Mouse (Mus musculus): ENCODE measurements around the gene Vwa3b.

Gene Vwa3b

GRCm38 (mm10) chr1:37122306-37122705, 95.9 kb downstream of the Vwa3b start:
- DNase-seq (ENCODE audit: low spot score), result no peak

DNA sequence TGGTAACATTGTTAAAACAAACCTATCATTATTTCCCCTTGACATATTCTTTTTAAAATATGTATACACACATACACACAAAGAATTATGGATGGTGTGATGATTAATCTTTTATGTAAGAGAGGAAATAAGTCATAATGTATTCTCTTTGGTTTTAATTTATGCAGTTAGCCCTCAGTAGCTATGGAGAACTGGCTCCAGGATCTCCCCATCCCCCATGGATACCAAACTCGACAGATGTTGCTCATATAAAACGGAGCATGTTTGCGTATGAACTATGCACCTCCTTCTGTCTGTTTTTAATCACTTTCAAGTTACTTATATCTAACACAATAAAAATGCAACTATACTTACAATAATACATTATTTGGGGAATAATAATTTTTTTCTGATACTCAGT, 96.4 kb downstream of the Vwa3b start:
- no peak for DNase-seq (ENCODE audit: low spot score)

GRCm38 (mm10) chr1:37124696-37125349, 98.4 kb downstream of the Vwa3b start:
- DNase-seq (ENCODE audit: low spot score), result no peak

DNA sequence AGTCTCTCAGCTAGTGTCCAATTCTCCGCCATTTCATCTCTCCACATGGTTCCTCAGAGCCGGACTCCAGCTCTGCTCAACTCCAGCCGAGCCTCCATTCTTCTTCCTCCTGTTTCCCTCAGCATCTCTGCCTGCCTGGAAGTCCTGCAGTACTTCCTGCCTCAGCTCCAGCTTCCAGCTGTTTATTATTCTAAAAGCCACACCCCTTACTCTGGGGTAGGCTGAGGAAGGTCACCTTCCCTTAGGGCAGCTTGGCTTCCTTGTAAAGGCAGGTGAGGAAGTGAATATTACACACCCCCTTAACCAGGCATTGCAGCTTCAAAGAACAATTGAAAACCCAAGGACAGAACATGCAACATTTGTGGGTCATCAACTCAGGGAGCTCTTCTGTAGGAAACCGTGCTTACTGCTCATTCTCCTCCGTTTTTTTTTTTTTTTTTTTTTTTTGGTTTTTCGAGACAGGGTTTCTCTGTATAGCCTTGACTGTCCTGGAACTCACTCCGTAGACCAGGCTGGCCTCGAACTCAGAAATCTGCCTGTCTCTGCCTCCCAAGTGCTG, 103.7 kb downstream of the Vwa3b start:
- DNase-seq (ENCODE audit: low spot score), result no peak

GRCm38 (mm10) chr1:37131146-37131545, 104.8 kb downstream of the Vwa3b start:
- DNase-seq (ENCODE audit: low spot score), result no peak

- no peak for DNase-seq (ENCODE audit: low spot score)
Measured at GRCm38 (mm10) chr1:37132433-37132832, 106.0 kb downstream of the Vwa3b start.

DNA sequence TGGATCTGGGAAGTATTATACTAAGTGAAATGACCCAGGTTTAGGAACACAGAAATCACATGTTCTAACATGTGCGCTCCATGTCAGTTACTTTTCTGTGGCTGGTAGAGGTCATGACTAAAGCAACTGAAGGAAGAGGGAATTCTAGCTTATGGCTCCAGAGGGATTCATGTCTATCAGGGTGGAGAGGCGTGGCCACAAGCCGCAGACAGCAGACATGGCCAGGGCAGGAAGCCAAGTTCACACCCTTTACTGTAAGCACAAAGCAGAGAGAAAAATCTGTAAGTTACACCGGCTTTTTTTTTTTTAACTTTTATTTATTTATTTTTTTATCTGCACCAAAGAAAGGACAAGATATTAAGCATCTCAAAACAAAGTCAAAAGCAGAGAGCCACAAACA, 119.6 kb downstream of the Vwa3b start:
- no peak for DNase-seq (ENCODE audit: low spot score)

GRCm38 (mm10) chr1:37149866-37150265, 123.5 kb downstream of the Vwa3b start:
- no peak for DNase-seq (ENCODE audit: low spot score)

DNA sequence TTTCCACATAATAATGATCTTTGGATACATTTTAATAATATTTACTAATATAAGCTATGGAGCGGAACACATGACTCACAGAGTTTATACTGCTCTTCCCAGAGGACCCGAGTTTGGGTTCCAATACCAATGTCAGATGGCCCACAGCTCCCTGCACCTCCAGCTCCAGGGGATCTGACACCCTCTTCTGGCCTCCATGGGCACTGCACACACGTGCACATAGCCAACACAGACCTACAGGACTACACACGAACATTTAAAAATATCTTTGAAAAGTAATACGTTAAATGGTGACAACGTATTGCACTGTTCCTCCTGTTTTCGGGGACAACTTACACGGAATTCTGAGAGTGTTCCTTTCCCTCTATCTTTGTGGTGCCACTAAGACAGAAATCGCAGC, 125.5 kb downstream of the Vwa3b start:
- DNase-seq (ENCODE audit: low spot score), result no peak

- DNase-seq (ENCODE audit: low spot score), result no peak
Measured at GRCm38 (mm10) chr1:37166066-37166465, 139.7 kb downstream of the Vwa3b start.

DNA sequence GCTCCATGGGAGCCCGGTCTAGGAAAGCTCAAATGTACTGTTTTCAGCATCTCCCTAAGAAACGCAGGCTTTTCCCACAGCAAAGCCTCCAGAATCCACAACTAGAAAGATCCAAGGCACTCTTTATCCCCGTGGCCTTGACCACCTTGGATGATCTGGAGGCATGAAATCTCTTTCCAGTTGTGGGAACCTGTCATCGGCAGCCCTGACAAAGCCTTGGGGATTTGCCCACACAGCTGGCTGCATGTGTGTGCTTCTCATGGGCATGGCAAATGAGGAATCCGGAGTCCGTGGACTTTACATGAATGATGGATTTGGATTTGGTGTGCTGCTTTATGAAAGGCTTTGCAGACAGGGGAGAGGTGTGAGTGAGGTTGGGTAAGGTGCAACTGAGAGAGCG, 141.5 kb downstream of the Vwa3b start:
- DNase-seq (ENCODE audit: low spot score), result no peak

DNA sequence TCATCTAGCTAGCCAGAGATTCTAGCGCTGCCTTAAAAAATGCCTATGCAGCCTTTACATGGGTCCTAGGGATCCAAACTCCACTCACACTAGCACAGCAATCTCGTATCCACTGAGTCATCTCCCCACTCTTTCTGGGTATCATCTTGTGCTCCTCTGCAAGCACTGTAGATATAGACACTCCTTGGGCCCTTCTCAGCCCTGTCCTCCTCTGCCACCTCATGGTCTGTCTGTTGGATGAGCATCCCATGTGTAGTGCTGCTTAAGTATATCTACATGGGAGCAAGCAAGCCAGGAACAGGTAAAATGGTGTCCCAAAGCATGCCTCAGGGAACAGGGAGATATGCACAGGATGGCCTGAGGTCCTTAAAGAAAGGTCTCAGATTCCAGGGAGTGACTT, 151.5 kb downstream of the Vwa3b start:
- no peak for DNase-seq (ENCODE audit: low spot score)

DNA sequence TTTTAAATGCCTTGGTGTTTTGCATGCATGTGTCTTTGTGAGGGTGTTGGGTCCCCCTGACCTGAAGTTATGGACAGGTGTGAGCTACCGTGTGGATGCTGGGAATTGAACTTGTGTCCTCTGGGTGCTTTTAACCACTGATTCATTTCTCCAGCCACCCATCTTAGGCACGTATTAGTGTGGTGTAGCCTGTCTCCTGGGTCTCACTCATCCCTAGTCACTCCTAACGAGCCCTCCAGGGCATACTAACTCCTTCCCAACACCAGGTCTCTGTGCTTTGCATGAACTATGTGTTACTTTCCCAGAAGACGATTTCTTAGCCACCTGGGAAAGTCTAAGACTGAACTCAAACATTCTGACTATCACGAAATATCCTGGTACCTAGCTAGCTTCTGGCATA, 153.5 kb downstream of the Vwa3b start:
- DNase-seq (ENCODE audit: low spot score), result no peak

DNA sequence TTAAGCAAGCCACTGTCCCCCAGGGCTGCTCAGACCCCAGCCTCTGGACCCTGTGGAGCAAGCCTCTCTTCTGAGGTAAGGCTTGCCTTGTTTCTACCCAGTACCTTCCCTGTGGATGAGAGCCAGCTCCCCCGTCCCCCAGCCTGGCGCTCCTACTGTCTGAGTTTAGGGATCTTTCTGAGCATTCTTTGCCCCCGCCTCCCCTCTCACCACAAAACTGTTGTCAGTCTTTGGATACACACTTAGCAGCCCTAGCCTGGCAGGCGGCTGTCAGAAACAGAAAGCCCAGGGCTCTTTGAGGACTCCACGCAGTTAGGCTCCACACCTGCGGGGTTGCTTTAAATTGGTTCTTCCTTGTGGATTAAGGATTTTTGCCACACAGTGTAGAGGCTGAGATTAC, 160.7 kb downstream of the Vwa3b start:
- DNase-seq (ENCODE audit: low spot score), result no peak

- DNase-seq (ENCODE audit: low spot score), result no peak
Measured at GRCm38 (mm10) chr1:37194607-37195006, 168.2 kb downstream of the Vwa3b start.

- no peak for DNase-seq (ENCODE audit: low spot score)
Measured at GRCm38 (mm10) chr1:37201406-37201805, 175.0 kb downstream of the Vwa3b start.

- no peak for DNase-seq (ENCODE audit: low spot score)
Measured at GRCm38 (mm10) chr1:37207743-37208142, 181.3 kb downstream of the Vwa3b start.

DNA sequence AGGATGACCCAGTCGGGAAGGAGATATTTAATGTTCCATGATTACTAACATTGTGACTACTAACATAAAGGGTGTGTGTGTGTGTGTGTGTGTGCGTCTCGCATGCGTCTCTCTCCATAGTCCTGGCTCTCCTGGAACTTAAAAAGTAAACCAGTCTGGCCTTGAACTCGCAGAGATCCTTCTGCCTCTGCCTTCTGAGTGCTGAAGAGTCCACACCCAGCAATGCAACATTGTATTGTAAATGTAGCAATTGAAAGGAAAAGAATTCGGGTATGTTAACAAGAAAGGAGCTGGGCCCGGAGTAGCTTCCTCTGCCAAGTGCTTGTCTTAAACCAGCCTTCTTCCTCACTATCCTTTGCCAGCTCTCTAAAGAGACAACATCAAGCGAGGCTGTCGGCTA, 186.0 kb downstream of the Vwa3b start:
- no peak for DNase-seq (ENCODE audit: low spot score)

DNA sequence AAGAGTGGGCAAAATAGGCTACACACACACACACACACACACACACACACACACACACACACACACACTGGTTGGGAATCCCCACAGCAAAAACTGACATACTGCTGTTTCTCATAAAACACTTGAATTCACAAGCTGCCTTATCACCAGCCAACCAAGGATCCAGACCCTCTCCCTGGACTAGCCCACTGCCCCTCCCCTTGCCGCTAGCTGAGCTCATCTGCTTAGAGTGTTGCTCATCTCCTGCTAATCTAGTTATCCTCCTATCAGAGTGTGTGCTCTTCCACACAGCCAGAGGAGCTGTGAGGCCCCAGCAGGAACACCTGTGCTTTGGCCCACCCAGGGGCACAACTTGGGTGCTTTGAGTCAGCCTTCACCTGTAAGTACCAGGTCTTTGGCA, 187.7 kb downstream of the Vwa3b start, which contains the start of gene Cnga3:
Gene Cnga3, plus strand, starts transcription at position 291 of the 400 bp plus-strand sequence.
- no peak for DNase-seq (ENCODE audit: low spot score)

GRCm38 (mm10) chr1:37218386-37218785, 192.0 kb downstream of the Vwa3b start:
- DNase-seq (ENCODE audit: low spot score), result peak; percentile 3

DNA sequence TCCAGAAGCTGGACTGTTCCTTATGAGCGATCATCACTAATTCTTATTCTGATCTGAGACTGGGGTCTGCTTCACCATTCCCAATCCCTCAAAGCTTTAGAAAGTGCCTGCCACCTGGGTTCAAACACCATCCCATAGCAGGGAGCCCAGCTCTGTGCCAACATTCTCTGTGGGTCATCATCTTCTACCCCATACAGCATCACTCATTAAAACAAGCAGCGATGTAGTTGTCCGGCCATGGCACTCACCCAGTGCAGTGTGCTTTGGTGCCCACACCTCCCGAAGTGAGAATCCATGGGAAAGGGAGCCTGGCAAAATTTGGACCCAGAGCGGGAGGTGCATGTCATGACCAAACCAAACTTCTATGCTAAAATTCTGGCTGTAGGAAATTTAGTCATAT, 193.2 kb downstream of the Vwa3b start:
- DNase-seq (ENCODE audit: low spot score), result no peak

DNA sequence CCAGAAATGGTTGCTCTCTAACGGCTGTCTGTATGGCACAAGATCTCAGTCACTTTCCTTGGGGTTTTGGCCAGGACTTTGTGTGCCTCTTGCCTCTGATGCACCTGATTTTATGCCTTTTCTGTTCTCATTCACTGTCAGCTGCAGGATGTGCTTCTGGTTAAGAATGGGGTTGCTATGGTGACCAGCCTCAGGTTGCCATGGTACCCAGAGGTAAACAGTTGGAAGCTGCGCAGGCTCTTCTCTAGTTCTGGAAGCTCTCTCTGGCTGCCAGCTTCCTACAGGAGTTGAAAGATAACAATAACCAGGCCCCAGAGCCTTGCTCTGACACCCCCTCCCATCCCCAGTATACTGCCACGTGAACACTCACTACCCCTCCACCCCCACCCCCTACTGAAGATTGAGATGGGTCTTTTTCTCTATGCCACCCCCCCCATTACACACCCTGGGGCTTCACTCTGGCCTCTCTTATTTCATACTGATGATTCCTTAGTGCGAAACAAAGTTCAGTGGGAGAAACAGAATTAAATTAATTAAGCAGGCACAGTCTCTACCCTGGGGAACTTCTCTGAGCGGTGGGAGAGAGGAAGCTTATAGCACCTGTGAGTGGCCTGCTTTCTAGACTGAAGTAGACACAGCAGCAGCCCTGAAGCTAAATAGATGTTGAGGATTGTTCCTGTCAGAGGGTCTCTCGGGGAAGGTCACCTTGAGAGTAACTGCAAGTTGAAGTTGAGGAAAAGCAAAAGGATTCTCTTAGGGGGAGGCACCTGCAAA, 193.9 kb downstream of the Vwa3b start:
- no peak for DNase-seq (ENCODE audit: low spot score)

- no peak for DNase-seq (ENCODE audit: low spot score)
Measured at GRCm38 (mm10) chr1:37222002-37222401, 195.6 kb downstream of the Vwa3b start.

Data from ovary, adult 18-20 months (tissue).